Mouse (Mus musculus): ENCODE data around the gene Rflna. TPM values are rescaled to one million over a fixed set of nuclear protein-coding genes. Genes with fewer than 3 reads are reported as not detected.

Gene Rflna
- polyA plus RNA-seq, 1 experiment from 2014 or later = 9.3 TPM

GRCm38 (mm10) chr5:124992323-124992722 lies 10.7 kb upstream of the Rflna start:
- H3K4me3 ChIP-seq (ENCODE audit: low read depth, low read length) = no peak overlapping the region
- WGBS = 64% methylated on average over 8 of the region's 8 CpGs

GRCm38 (mm10) chr5:124992891-124993290 lies 10.1 kb upstream of the Rflna start:
- peak overlapping the region; percentile 18; the same call in 1 of the 2 replicates for H3K4me2 ChIP-seq
- no peaks in the 10 kb centered on the region for H3K9me3 ChIP-seq (ENCODE audit: low read depth, low read length)
- no peak for ATAC-seq (ENCODE audit: insufficient read depth)
- no peaks in the 10 kb centered on the region for H3K36me3 ChIP-seq (ENCODE audit: insufficient read depth)
- H3K27me3 ChIP-seq (ENCODE audit: insufficient read depth, low read length) = no peaks in the 10 kb centered on the region
- no peak overlapping the region for H3K4me3 ChIP-seq (ENCODE audit: low read depth, low read length)
- TF ChIP-seq CTCF (IDR thresholded peaks at IDR 0.05; ENCODE audit: low read depth) = no peak
- peak overlapping the region; percentile 29 for H3K9ac ChIP-seq
- H3K27ac ChIP-seq (ENCODE audit: low read depth) = peak overlapping the region; percentile 86
- peak; percentile 50 for DNase-seq
- no peaks in the 10 kb centered on the region for H3K4me1 ChIP-seq (ENCODE audit: insufficient read depth)
- 45% methylated on average over 11 of the region's 11 CpGs for WGBS

More at GRCm38 (mm10) chr5:124992323-124992722, 10.7 kb upstream of the Rflna start:
- no peaks in the 10 kb centered on the region for H3K36me3 ChIP-seq (ENCODE audit: insufficient read depth)
- peak; percentile 45; the same call in 1 of the 2 replicates for ATAC-seq (ENCODE audit: insufficient read depth)
- DNase-seq = peak; percentile 45
- H3K27ac ChIP-seq (ENCODE audit: low read depth) = peak overlapping the region; percentile 86
- H3K9ac ChIP-seq = 0 out of 2 replicates have a peak overlapping the region, but pooled peaks have one; percentile 29
- H3K4me2 ChIP-seq = peak overlapping the region; percentile 18; the same call in 1 of the 2 replicates
- no peaks in the 10 kb centered on the region for H3K4me1 ChIP-seq (ENCODE audit: insufficient read depth)
- no peaks in the 10 kb centered on the region for H3K27me3 ChIP-seq (ENCODE audit: insufficient read depth, low read length)
- H3K9me3 ChIP-seq (ENCODE audit: low read depth, low read length) = no peaks in the 10 kb centered on the region
- no peak for TF ChIP-seq CTCF (IDR thresholded peaks at IDR 0.05; ENCODE audit: low read depth)

- H3K36me3 ChIP-seq (ENCODE audit: insufficient read depth) = no peaks in the 10 kb centered on the region
- DNase-seq = no peak
These were observed 6.2 kb upstream of the Rflna start for GRCm38 (mm10) chr5:124996816-124997215.

GRCm38 (mm10) chr5:124997913-124998312 lies 5.1 kb upstream of the Rflna start:
- ATAC-seq (ENCODE audit: insufficient read depth) = no peak
- Histone ChIP-seq H3K4me1 (ENCODE audit: insufficient read depth) (peaks cover 3% of the 10 kb centered on the region; the same call in 1 of the 2 replicates), H3K4me3 (ENCODE audit: low read depth, low read length) (no peak overlapping the region), H3K27ac (ENCODE audit: low read depth) (no peak overlapping the region), H3K9ac (no peak overlapping the region), H3K27me3 (ENCODE audit: insufficient read depth, low read length) (0 out of 2 replicates have a peak, but pooled peaks cover 2% of the 10 kb centered on the region), H3K9me3 (ENCODE audit: low read depth, low read length) (no peaks in the 10 kb centered on the region), H3K36me3 (ENCODE audit: insufficient read depth) (no peaks in the 10 kb centered on the region), H3K4me2 (no peak overlapping the region)
- WGBS = 78% methylated on average over 4 of the region's 4 CpGs
- DNase-seq = no peak
- no peak for TF ChIP-seq CTCF (IDR thresholded peaks at IDR 0.05; ENCODE audit: low read depth)

More at GRCm38 (mm10) chr5:124996816-124997215, 6.2 kb upstream of the Rflna start:
- Histone ChIP-seq H3K27ac (ENCODE audit: low read depth) (no peak overlapping the region), H3K4me1 (ENCODE audit: insufficient read depth) (no peaks in the 10 kb centered on the region), H3K4me2 (no peak overlapping the region), H3K9me3 (ENCODE audit: low read depth, low read length) (no peaks in the 10 kb centered on the region), H3K4me3 (ENCODE audit: low read depth, low read length) (no peak overlapping the region), H3K27me3 (ENCODE audit: insufficient read depth, low read length) (no peaks in the 10 kb centered on the region), H3K9ac (no peak overlapping the region)
- WGBS = 53% methylated on average over 6 of the region's 6 CpGs
- ATAC-seq (ENCODE audit: insufficient read depth) = no peak
- TF ChIP-seq CTCF (IDR thresholded peaks at IDR 0.05; ENCODE audit: low read depth) = no peak

GRCm38 (mm10) chr5:125000756-125001250 lies 2.2 kb upstream of the Rflna start:
- Histone ChIP-seq H3K27ac (ENCODE audit: low read depth) (no peak overlapping the region), H3K4me3 (ENCODE audit: low read depth, low read length) (no peak overlapping the region), H3K27me3 (ENCODE audit: insufficient read depth, low read length) (0 out of 2 replicates have a peak, but pooled peaks cover 3% of the 10 kb centered on the region), H3K9ac (no peak overlapping the region), H3K9me3 (ENCODE audit: low read depth, low read length) (no peaks in the 10 kb centered on the region), H3K4me1 (ENCODE audit: insufficient read depth) (peaks cover 14% of the 10 kb centered on the region), H3K4me2 (no peak overlapping the region), H3K36me3 (ENCODE audit: insufficient read depth) (no peaks in the 10 kb centered on the region)
- no peak for DNase-seq
- 60% methylated on average over 10 of the region's 10 CpGs for WGBS
- ATAC-seq (ENCODE audit: insufficient read depth) = no peak
- TF ChIP-seq CTCF (IDR thresholded peaks at IDR 0.05; ENCODE audit: low read depth) = no peak

- WGBS = 9% methylated on average over 15 of the region's 15 CpGs
- Histone ChIP-seq H3K9me3 (ENCODE audit: low read depth, low read length) (no peaks in the 10 kb centered on the region), H3K4me2 (peak overlapping the region; percentile 80), H3K4me3 (ENCODE audit: low read depth, low read length) (peak overlapping the region; percentile 47), H3K4me1 (ENCODE audit: insufficient read depth) (peaks cover 19% of the 10 kb centered on the region), H3K9ac (peak overlapping the region; percentile 43), H3K27ac (ENCODE audit: low read depth) (no peak overlapping the region), H3K27me3 (ENCODE audit: insufficient read depth, low read length) (0 out of 2 replicates have a peak, but pooled peaks cover 3% of the 10 kb centered on the region), H3K36me3 (ENCODE audit: insufficient read depth) (peaks cover 3% of the 10 kb centered on the region; the same call in 1 of the 2 replicates)
- DNase-seq (no peak), ATAC-seq (ENCODE audit: insufficient read depth) (no peak)
- no peak for TF ChIP-seq CTCF (IDR thresholded peaks at IDR 0.05; ENCODE audit: low read depth)
These were observed 843 bp downstream of the Rflna start for GRCm38 (mm10) chr5:125003873-125004255.

- ATAC-seq (ENCODE audit: insufficient read depth) = peak; percentile 37
- no peaks in the 10 kb centered on the region for H3K9me3 ChIP-seq (ENCODE audit: low read depth, low read length)
- peak overlapping the region; percentile 29; the same call in 1 of the 2 replicates for H3K4me2 ChIP-seq
- peak; percentile 53 for DNase-seq
- no peak for TF ChIP-seq CTCF (IDR thresholded peaks at IDR 0.05; ENCODE audit: low read depth)
- H3K4me1 ChIP-seq (ENCODE audit: insufficient read depth) = peaks cover 19% of the 10 kb centered on the region
- H3K27me3 ChIP-seq (ENCODE audit: insufficient read depth, low read length) = 0 out of 2 replicates have a peak, but pooled peaks cover 3% of the 10 kb centered on the region
- peaks cover 21% of the 10 kb centered on the region; the same call in 1 of the 2 replicates for H3K36me3 ChIP-seq (ENCODE audit: insufficient read depth)
- WGBS = 43% methylated on average over 9 of the region's 9 CpGs
- no peak overlapping the region for H3K4me3 ChIP-seq (ENCODE audit: low read depth, low read length)
- H3K9ac ChIP-seq = no peak overlapping the region
- H3K27ac ChIP-seq (ENCODE audit: low read depth) = no peak overlapping the region
These were observed 3.0 kb downstream of the Rflna start for GRCm38 (mm10) chr5:125005871-125006652.

All from lung, embryonic 14.5 days (tissue).